Mouse (Mus musculus) forebrain, embryonic 16.5 days (tissue): ENCODE results near the gene Gca. TPM values are rescaled to one million over a fixed set of nuclear protein-coding genes. Genes with fewer than 3 reads are reported as not detected.

Experiments used
- ATAC-seq: fragments of 200-750 bp; cut with Nextera tagmentation; 2 replicates; pipeline ENCODE4 v1.8.0; 2017; ENCODE audit warnings: mild to moderate bottlenecking, moderate library complexity
- H3K27ac ChIP-seq: fragments of 300-500 bp; sonication (generic); 2 replicates; pipeline ENCODE4 v1.5.1; 2014; ENCODE audit warnings: low read length, control low read depth
- H3K27me3 ChIP-seq: fragments of 300-500 bp; sonication (generic); replicated peaks from 2 replicates; pipeline ENCODE4 v1.6.1; 2014; ENCODE audit warnings: low read length; ENCODE audit not compliant: control insufficient read depth, insufficient read depth
- H3K36me3 ChIP-seq: fragments of 300-500 bp; sonication (generic); 2 replicates; pipeline ENCODE4 v1.6.1; 2014; ENCODE audit not compliant: control insufficient read depth, insufficient read depth
- H3K4me1 ChIP-seq: fragments of 300-500 bp; sonication (generic); replicated peaks from 2 replicates; pipeline ENCODE4 v1.6.1; 2014; ENCODE audit warnings: low read length; ENCODE audit not compliant: control insufficient read depth, insufficient read depth
- H3K4me2 ChIP-seq: fragments of 300-500 bp; sonication (generic); 2 replicates; pipeline ENCODE4 v1.6.1; 2014; ENCODE audit warnings: mild to moderate bottlenecking, low read length, control low read depth
- H3K4me3 ChIP-seq: fragments of 300-500 bp; sonication (generic); replicated peaks from 2 replicates; pipeline ENCODE4 v1.5.1; 2014; ENCODE audit warnings: mild to moderate bottlenecking, low read length, control low read depth
- H3K9ac ChIP-seq: fragments of 300-500 bp; sonication (generic); replicated peaks from 2 replicates; pipeline ENCODE4 v1.6.1; 2014; ENCODE audit warnings: low read depth, low read length, control low read depth
- H3K9me3 ChIP-seq: fragments of 300-500 bp; sonication (generic); 2 replicates; pipeline ENCODE4 v1.6.1; 2016; ENCODE audit warnings: low read length; ENCODE audit not compliant: control insufficient read depth
- WGBS: fragments of 180-500 bp; shearing (Covaris S2); extraction: QIAGEN DNeasy Blood & Tissue Kit; methylation state at CpG from one replicate; pipeline ENCODE4 v1.1.7; 2014; 5-methylcytosine and 5-hydroxymethylcytosine counted together
- polyA plus RNA-seq: library from polyadenylated mRNA; unstranded; fragments of >200 nt; fragmentation: Nextera tagmentation; extraction: Ambion mirVana; gene quantifications from 2 replicates; pipeline ENCODE4 v1.2.1, GENCODE M21; 2015

Gene Gca
- polyA plus RNA-seq, 1 experiment from 2014 or later, result 8.8 TPM

GRCm38 (mm10) chr2:62662560-62662959, 1.5 kb upstream of the Gca start:
- no peaks in the 10 kb centered on the region for H3K27me3 ChIP-seq
- H3K4me1 ChIP-seq, result peaks cover 5% of the 10 kb centered on the region
- H3K27ac ChIP-seq, result no peak overlapping the region

GRCm38 (mm10) chr2:62664839-62665238, 754 bp downstream of the Gca start:
- Histone ChIP-seq H3K36me3 (no peaks in the 10 kb centered on the region), H3K9me3 (no peaks in the 10 kb centered on the region), H3K27me3 (no peaks in the 10 kb centered on the region), H3K27ac (no peak overlapping the region), H3K9ac (no peak overlapping the region), H3K4me1 (peaks cover 5% of the 10 kb centered on the region), H3K4me3 (0 out of 2 replicates have a peak overlapping the region, but pooled peaks have one; percentile 8), H3K4me2 (peak overlapping the region; percentile 95)
- ATAC-seq, result no peak
- WGBS, result 65% methylated on average over 7 of the region's 7 CpGs

More at GRCm38 (mm10) chr2:62662560-62662959, 1.5 kb upstream of the Gca start:
- Histone ChIP-seq H3K4me3 (no peak overlapping the region), H3K9me3 (no peaks in the 10 kb centered on the region), H3K36me3 (no peaks in the 10 kb centered on the region), H3K9ac (no peak overlapping the region), H3K4me2 (no peak overlapping the region)
- WGBS, result 50% methylated on average over 3 of the region's 3 CpGs
- no peak for ATAC-seq

GRCm38 (mm10) chr2:62665536-62665935, 1.5 kb downstream of the Gca start:
- H3K27me3 ChIP-seq, result no peaks in the 10 kb centered on the region

GRCm38 (mm10) chr2:62669848-62670247, 5.8 kb downstream of the Gca start:
- H3K4me1 ChIP-seq, result 0 out of 2 replicates have a peak, but pooled peaks cover under 1% of the 10 kb centered on the region
- no peak overlapping the region for H3K4me3 ChIP-seq
- no peak overlapping the region for H3K27ac ChIP-seq
- no peaks in the 10 kb centered on the region for H3K27me3 ChIP-seq
- no peak overlapping the region for H3K4me2 ChIP-seq
- 60% methylated on average over 3 of the region's 3 CpGs for WGBS
- H3K9me3 ChIP-seq, result no peaks in the 10 kb centered on the region
- no peak for ATAC-seq
- H3K9ac ChIP-seq, result no peak overlapping the region
- no peaks in the 10 kb centered on the region for H3K36me3 ChIP-seq

More at GRCm38 (mm10) chr2:62665536-62665935, 1.5 kb downstream of the Gca start:
- 67% methylated on average over 1 of the region's 1 CpGs for WGBS
- Histone ChIP-seq H3K4me3 (no peak overlapping the region), H3K36me3 (no peaks in the 10 kb centered on the region), H3K4me2 (no peak overlapping the region), H3K4me1 (peaks cover 5% of the 10 kb centered on the region), H3K9ac (no peak overlapping the region), H3K27ac (no peak overlapping the region), H3K9me3 (no peaks in the 10 kb centered on the region)
- ATAC-seq, result no peak

- H3K4me1 ChIP-seq, result no peaks in the 10 kb centered on the region
- H3K27me3 ChIP-seq, result no peaks in the 10 kb centered on the region
- ATAC-seq, result no peak
- no peak overlapping the region for H3K27ac ChIP-seq
- H3K4me2 ChIP-seq, result no peak overlapping the region
- H3K36me3 ChIP-seq, result no peaks in the 10 kb centered on the region
- no peaks in the 10 kb centered on the region for H3K9me3 ChIP-seq
- 87% methylated on average over 5 of the region's 5 CpGs for WGBS
- H3K9ac ChIP-seq, result no peak overlapping the region
- no peak overlapping the region for H3K4me3 ChIP-seq
These were observed 6.2 kb downstream of the Gca start for GRCm38 (mm10) chr2:62670301-62670700.

GRCm38 (mm10) chr2:62670767-62671166, 6.7 kb downstream of the Gca start:
- no peak for ATAC-seq

GRCm38 (mm10) chr2:62672788-62673187, 8.7 kb downstream of the Gca start:
- no peaks in the 10 kb centered on the region for H3K9me3 ChIP-seq
- no peak overlapping the region for H3K4me2 ChIP-seq
- H3K36me3 ChIP-seq, result no peaks in the 10 kb centered on the region
- no peak overlapping the region for H3K27ac ChIP-seq
- no peak overlapping the region for H3K4me3 ChIP-seq
- WGBS, result 90% methylated on average over 5 of the region's 5 CpGs
- no peaks in the 10 kb centered on the region for H3K27me3 ChIP-seq
- no peaks in the 10 kb centered on the region for H3K4me1 ChIP-seq
- ATAC-seq, result no peak
- no peak overlapping the region for H3K9ac ChIP-seq

More at GRCm38 (mm10) chr2:62670767-62671166, 6.7 kb downstream of the Gca start:
- Histone ChIP-seq H3K4me1 (no peaks in the 10 kb centered on the region), H3K4me3 (no peak overlapping the region), H3K4me2 (no peak overlapping the region), H3K27me3 (no peaks in the 10 kb centered on the region), H3K9me3 (no peaks in the 10 kb centered on the region), H3K27ac (no peak overlapping the region), H3K9ac (no peak overlapping the region), H3K36me3 (no peaks in the 10 kb centered on the region)
- 87% methylated on average over 4 of the region's 4 CpGs for WGBS

- H3K9ac ChIP-seq, result no peak overlapping the region
- WGBS, result 31% methylated on average over 8 of the region's 8 CpGs
- no peak overlapping the region for H3K27ac ChIP-seq
- H3K4me1 ChIP-seq, result peaks cover 5% of the 10 kb centered on the region
- ATAC-seq, result peak; percentile 47
- peak overlapping the region; percentile 9; the same call in 1 of the 2 replicates for H3K4me2 ChIP-seq
- no peaks in the 10 kb centered on the region for H3K27me3 ChIP-seq
- no peaks in the 10 kb centered on the region for H3K9me3 ChIP-seq
- H3K4me3 ChIP-seq, result no peak overlapping the region
- no peaks in the 10 kb centered on the region for H3K36me3 ChIP-seq
These were observed 17.6 kb downstream of the Gca start for GRCm38 (mm10) chr2:62681667-62682066.

- H3K4me1 ChIP-seq, result peaks cover 5% of the 10 kb centered on the region
- no peak overlapping the region for H3K4me2 ChIP-seq
- no peaks in the 10 kb centered on the region for H3K27me3 ChIP-seq
- no peak for ATAC-seq
- no peak overlapping the region for H3K4me3 ChIP-seq
- no peak overlapping the region for H3K9ac ChIP-seq
- no peaks in the 10 kb centered on the region for H3K9me3 ChIP-seq
- WGBS, result 63% methylated on average over 3 of the region's 3 CpGs
- no peak overlapping the region for H3K27ac ChIP-seq
- H3K36me3 ChIP-seq, result no peaks in the 10 kb centered on the region
These were observed 21.0 kb downstream of the Gca start for GRCm38 (mm10) chr2:62684989-62685595.

- Histone ChIP-seq H3K27ac (no peak overlapping the region), H3K9ac (no peak overlapping the region), H3K9me3 (no peaks in the 10 kb centered on the region), H3K27me3 (no peaks in the 10 kb centered on the region), H3K4me2 (no peak overlapping the region), H3K4me3 (no peak overlapping the region), H3K36me3 (no peaks in the 10 kb centered on the region), H3K4me1 (peaks cover 5% of the 10 kb centered on the region)
- no peak for ATAC-seq
- 90% methylated on average over 6 of the region's 6 CpGs for WGBS
These were observed 21.8 kb downstream of the Gca start for GRCm38 (mm10) chr2:62685934-62686333.
